Mouse (Mus musculus) hindbrain, embryonic 16.5 days (tissue): Measurements from ENCODE around the gene BC030870. TPM values are rescaled to one million over a fixed set of nuclear protein-coding genes. Genes with fewer than 3 reads are reported as not detected.
"Not testable (repeated sequence)": the region's sequence is repeated elsewhere in the genome, so short reads cannot be mapped to it uniquely, and the experiment has no call there.

ENCODE experiments used
- ATAC-seq: fragments of 200-750 bp; cut with Nextera tagmentation; 2 replicates; pipeline ENCODE4 v1.8.0; 2017; ENCODE audit warnings: moderate TSS enrichment, moderate library complexity
- H3K27ac ChIP-seq: fragments of 300-500 bp; sonication (generic); 2 replicates; pipeline ENCODE4 v1.5.1; 2014; ENCODE audit warnings: low read depth, mild to moderate bottlenecking, control low read depth, low read length, moderate library complexity
- H3K27me3 ChIP-seq: fragments of 300-500 bp; sonication (generic); replicated peaks from 2 replicates; pipeline ENCODE4 v1.6.1; 2014; ENCODE audit warnings: low read length; ENCODE audit not compliant: control insufficient read depth, insufficient read depth
- H3K36me3 ChIP-seq: fragments of 300-500 bp; sonication (generic); 2 replicates; pipeline ENCODE4 v1.6.1; 2014; ENCODE audit warnings: mild to moderate bottlenecking, low read length, moderate library complexity, mixed read lengths; ENCODE audit not compliant: control insufficient read depth, insufficient read depth
- H3K4me1 ChIP-seq: fragments of 300-500 bp; sonication (generic); 2 replicates; pipeline ENCODE4 v1.6.1; 2014; ENCODE audit warnings: low read depth, low read length; ENCODE audit not compliant: control insufficient read depth, insufficient read depth
- H3K4me2 ChIP-seq: fragments of 300-500 bp; sonication (generic); 2 replicates; pipeline ENCODE4 v1.6.1; 2014; ENCODE audit warnings: mild to moderate bottlenecking, low read length, control low read depth, moderate library complexity
- H3K4me3 ChIP-seq: fragments of 300-500 bp; sonication (generic); 2 replicates; pipeline ENCODE4 v1.5.1; 2014; ENCODE audit warnings: mild to moderate bottlenecking, low read length, control low read depth, moderate library complexity
- H3K9ac ChIP-seq: fragments of 300-500 bp; sonication (generic); 2 replicates; pipeline ENCODE4 v1.6.1; 2014; ENCODE audit warnings: low read depth, mild to moderate bottlenecking, control low read depth, low read length, moderate library complexity
- H3K9me3 ChIP-seq: fragments of 300-500 bp; sonication (generic); 2 replicates; pipeline ENCODE4 v1.6.1; 2014; ENCODE audit warnings: mild to moderate bottlenecking, low read length, moderate library complexity; ENCODE audit not compliant: control insufficient read depth
- WGBS: fragments of 180-500 bp; shearing (Covaris S2); extraction: QIAGEN DNeasy Blood & Tissue Kit; methylation state at CpG from one replicate; pipeline ENCODE4 v1.1.7; 2014; 5-methylcytosine and 5-hydroxymethylcytosine counted together
- polyA plus RNA-seq: library from polyadenylated mRNA; unstranded; fragments of >200 nt; fragmentation: Nextera tagmentation; extraction: Ambion mirVana; gene quantifications from 2 replicates; pipeline ENCODE4 v1.2.1, GENCODE M21; 2015

BC030870 gene
- not detected in 2 replicates for polyA plus RNA-seq

GRCm38 (mm10) chr8:65129199-65129788 is at the start of gene BC030870:
Gene BC030870, minus strand, starts transcription at chr8:65129563.
- WGBS = 87% methylated on average over 15 of the region's 15 CpGs
- ATAC-seq = no peak
- Histone ChIP-seq H3K4me3 (no peak within 1 kb of the TSS), H3K4me1 (no peaks in the 10 kb centered on the region), H3K9me3 (no peaks in the 10 kb centered on the region), H3K36me3 (no peaks in the 10 kb centered on the region), H3K4me2 (no peak within 1 kb of the TSS), H3K27ac (no peak within 1 kb of the TSS), H3K27me3 (no peaks in the 10 kb centered on the region), H3K9ac (no peak within 1 kb of the TSS)

- Histone ChIP-seq H3K27me3 (no peaks in the 10 kb centered on the region), H3K36me3 (no peaks in the 10 kb centered on the region), H3K4me2 (no peak overlapping the region), H3K4me1 (no peaks in the 10 kb centered on the region), H3K9me3 (no peaks in the 10 kb centered on the region), H3K27ac (no peak overlapping the region), H3K4me3 (no peak overlapping the region), H3K9ac (no peak overlapping the region)
- no peak for ATAC-seq
- WGBS = 78% methylated on average over 3 of the region's 3 CpGs
These were observed 45.5 kb upstream of the BC030870 start for GRCm38 (mm10) chr8:65174746-65175476.

GRCm38 (mm10) chr8:65169184-65169583 is 39.8 kb upstream of the BC030870 start:
- Histone ChIP-seq H3K9ac (no peak overlapping the region), H3K9me3 (no peaks in the 10 kb centered on the region), H3K27ac (no peak overlapping the region), H3K4me2 (no peak overlapping the region), H3K4me3 (no peak overlapping the region), H3K27me3 (no peaks in the 10 kb centered on the region), H3K36me3 (no peaks in the 10 kb centered on the region), H3K4me1 (no peaks in the 10 kb centered on the region)
- no peak for ATAC-seq
- 74% methylated on average over 3 of the region's 3 CpGs for WGBS

GRCm38 (mm10) chr8:65160676-65161075 is 31.3 kb upstream of the BC030870 start:
- H3K4me2 ChIP-seq, H3K9ac ChIP-seq, H3K36me3 ChIP-seq, ATAC-seq, H3K4me3 ChIP-seq, H3K9me3 ChIP-seq, H3K4me1 ChIP-seq, H3K27me3 ChIP-seq, H3K27ac ChIP-seq: not testable (repeated sequence)
- WGBS = 50% methylated on average over 1 of the region's 1 CpGs

GRCm38 (mm10) chr8:65159096-65159748 is 29.9 kb upstream of the BC030870 start:
- H3K4me1 ChIP-seq = no peaks in the 10 kb centered on the region; the same call in 1 of the 2 replicates
- 48% methylated on average over 14 of the region's 14 CpGs for WGBS
- H3K4me2 ChIP-seq = peak overlapping the region; percentile 23
- ATAC-seq = peak; percentile 69
- no peaks in the 10 kb centered on the region for H3K27me3 ChIP-seq
- no peaks in the 10 kb centered on the region for H3K9me3 ChIP-seq
- H3K27ac ChIP-seq = no peak overlapping the region
- H3K4me3 ChIP-seq = no peak overlapping the region
- no peaks in the 10 kb centered on the region for H3K36me3 ChIP-seq
- no peak overlapping the region; the same call in 1 of the 2 replicates for H3K9ac ChIP-seq

GRCm38 (mm10) chr8:65157901-65158300 is 28.5 kb upstream of the BC030870 start:
- Histone ChIP-seq H3K9me3 (no peaks in the 10 kb centered on the region), H3K9ac (no peak overlapping the region), H3K27ac (no peak overlapping the region), H3K36me3 (no peaks in the 10 kb centered on the region), H3K27me3 (no peaks in the 10 kb centered on the region), H3K4me2 (no peak overlapping the region), H3K4me1 (no peaks in the 10 kb centered on the region; the same call in 1 of the 2 replicates), H3K4me3 (no peak overlapping the region)
- peak; percentile 89 for ATAC-seq
- 68% methylated on average over 4 of the region's 4 CpGs for WGBS

DNA sequence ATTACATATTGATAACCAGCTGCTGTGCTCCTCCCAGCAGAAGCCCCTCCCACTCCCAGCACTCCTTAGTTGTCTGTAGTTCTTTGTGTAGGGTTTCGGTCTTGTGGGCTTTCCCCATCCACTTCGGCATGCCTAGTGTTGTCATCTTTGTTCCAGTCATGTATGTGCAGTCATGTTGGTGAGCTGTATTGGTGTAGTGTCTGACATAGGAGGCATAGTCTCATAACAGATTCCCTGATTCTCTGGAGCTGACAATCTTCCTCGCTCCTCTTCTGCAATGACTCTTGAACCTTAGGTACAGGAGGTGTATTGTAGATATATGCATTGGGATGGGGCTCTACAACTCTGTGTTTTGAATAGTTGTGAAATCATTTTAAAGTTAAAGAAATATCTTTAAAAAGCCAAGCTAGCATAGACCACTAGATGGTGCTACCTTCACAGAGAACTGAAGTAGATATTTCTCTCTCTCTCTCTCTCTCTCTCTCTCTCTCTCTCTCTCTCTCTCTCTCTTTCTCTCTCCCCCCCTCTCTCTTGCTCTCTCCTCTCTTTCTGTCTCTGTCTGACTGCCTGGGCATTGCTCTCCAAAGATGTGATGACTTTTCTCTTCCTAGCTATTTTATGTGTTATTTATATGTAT is 9.6 kb upstream of the BC030870 start:
- WGBS = 80% methylated on average over 3 of the region's 3 CpGs
- no peaks in the 10 kb centered on the region for H3K9me3 ChIP-seq
- 0 out of 2 replicates have a peak, but pooled peaks have one; percentile 45 for ATAC-seq
- no peaks in the 10 kb centered on the region for H3K27me3 ChIP-seq
- no peak overlapping the region for H3K9ac ChIP-seq
- no peaks in the 10 kb centered on the region for H3K4me1 ChIP-seq
- H3K4me3 ChIP-seq = no peak overlapping the region
- no peak overlapping the region for H3K27ac ChIP-seq
- H3K36me3 ChIP-seq = no peaks in the 10 kb centered on the region
- no peak overlapping the region for H3K4me2 ChIP-seq

DNA sequence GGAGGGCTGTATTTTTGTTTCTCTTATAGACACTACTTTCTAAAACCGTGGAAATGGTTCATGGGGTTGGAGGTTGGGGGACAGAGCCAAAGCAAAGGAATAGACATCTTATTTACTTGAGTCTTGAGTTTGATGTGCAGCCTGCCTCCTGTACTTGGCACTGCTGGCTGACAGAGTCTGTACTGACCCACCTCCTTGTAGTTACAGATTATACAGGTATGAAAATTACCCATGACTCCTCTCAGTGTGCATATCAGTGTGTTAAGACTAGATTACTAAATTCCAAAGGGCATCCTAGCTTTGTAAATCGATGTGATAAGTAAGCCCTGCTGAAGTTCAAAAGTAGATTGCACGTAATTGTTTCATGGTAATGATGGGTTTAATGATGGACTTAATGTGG is 2.9 kb downstream of the BC030870 start:
- no peak overlapping the region for H3K4me2 ChIP-seq
- WGBS = 77% methylated on average over 3 of the region's 3 CpGs
- ATAC-seq = no peak
- H3K4me3 ChIP-seq = no peak overlapping the region
- H3K36me3 ChIP-seq = no peaks in the 10 kb centered on the region
- H3K27ac ChIP-seq = no peak overlapping the region
- H3K9me3 ChIP-seq = no peaks in the 10 kb centered on the region
- no peak overlapping the region for H3K9ac ChIP-seq
- H3K27me3 ChIP-seq = no peaks in the 10 kb centered on the region
- no peaks in the 10 kb centered on the region for H3K4me1 ChIP-seq

DNA sequence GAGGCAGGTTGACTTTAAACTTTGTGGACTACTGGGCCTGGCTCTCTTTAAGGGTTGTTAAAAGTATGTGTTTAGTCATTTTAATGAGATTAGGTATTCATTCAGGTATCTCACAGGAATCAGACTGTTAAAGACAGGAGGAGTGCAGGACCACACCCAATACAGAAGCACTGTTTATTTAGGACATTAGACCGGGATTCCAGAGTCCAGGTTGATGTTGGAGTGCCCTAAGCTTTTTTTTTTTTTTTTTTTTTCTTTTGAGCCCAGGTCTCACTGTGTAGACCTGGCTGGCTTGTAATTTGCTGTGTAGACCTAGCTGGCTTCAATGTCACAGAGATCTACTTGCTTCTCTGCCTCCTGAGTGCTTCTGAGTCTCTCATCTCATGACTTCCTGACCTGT is 3.3 kb downstream of the BC030870 start:
- H3K4me1 ChIP-seq = no peaks in the 10 kb centered on the region
- no peak overlapping the region for H3K9ac ChIP-seq
- H3K4me3 ChIP-seq = no peak overlapping the region
- no peaks in the 10 kb centered on the region for H3K9me3 ChIP-seq
- no peaks in the 10 kb centered on the region for H3K36me3 ChIP-seq
- 83% methylated on average over 1 of the region's 1 CpGs for WGBS
- H3K27ac ChIP-seq = no peak overlapping the region
- H3K27me3 ChIP-seq = no peaks in the 10 kb centered on the region
- ATAC-seq = no peak
- no peak overlapping the region for H3K4me2 ChIP-seq
